Mouse (Mus musculus): ENCODE measurements around the gene Nae1. TPM values are rescaled to one million over a fixed set of nuclear protein-coding genes. Genes with fewer than 3 reads are reported as not detected.

Gene Nae1
- polyA plus RNA-seq, 1 experiment: 85.6 TPM

- TF ChIP-seq CTCF (IDR thresholded peaks at IDR 0.05; ENCODE audit: borderline replicate concordance, insufficient read depth, low read length) (no peak), POLR2A (IDR thresholded peaks at IDR 0.05; ENCODE audit: low read depth, low read length) (no peak)
- H3K27ac ChIP-seq (ENCODE audit: insufficient read depth, low read length): no peak overlapping the region
- peak overlapping the region; percentile 9; the same call in 1 of the 2 replicates for H3K4me3 ChIP-seq (ENCODE audit: insufficient read depth, low read length)
- H3K4me1 ChIP-seq (ENCODE audit: control insufficient read depth, insufficient read depth, low read length): no peaks in the 10 kb centered on the region
These were observed 323 bp upstream of the Nae1 start for GRCm38 (mm10) chr8:104534779-104535141.

GRCm38 (mm10) chr8:104533551-104533950, 886 bp downstream of the Nae1 start:
- Histone ChIP-seq H3K4me1 (ENCODE audit: control insufficient read depth, insufficient read depth, low read length) (no peaks in the 10 kb centered on the region), H3K4me3 (ENCODE audit: insufficient read depth, low read length) (peak overlapping the region; percentile 83), H3K27ac (ENCODE audit: insufficient read depth, low read length) (no peak overlapping the region)
- no peak for TF ChIP-seq CTCF (IDR thresholded peaks at IDR 0.05; ENCODE audit: borderline replicate concordance, insufficient read depth, low read length)
- TF ChIP-seq POLR2A (IDR thresholded peaks at IDR 0.05; ENCODE audit: low read depth, low read length): no peak

DNA sequence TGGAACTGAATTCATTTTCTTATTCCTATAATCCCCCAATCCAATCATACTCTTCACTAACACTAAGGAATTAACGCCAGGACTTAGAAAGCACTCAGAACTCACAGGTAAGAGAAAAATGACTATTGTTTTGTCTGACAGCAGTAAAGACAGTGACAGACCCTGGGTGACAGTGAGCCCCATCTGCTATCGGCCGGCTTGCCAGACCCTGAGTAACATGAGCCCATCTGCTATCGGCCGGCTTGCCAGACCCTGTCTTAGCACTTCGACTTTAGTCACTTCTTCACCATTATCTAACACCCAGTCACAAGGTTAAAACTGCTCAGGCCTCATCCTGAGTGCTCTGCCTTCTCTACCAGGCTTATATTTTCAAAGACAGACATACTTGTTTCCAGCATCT, 4.8 kb downstream of the Nae1 start:
- no peaks in the 10 kb centered on the region for H3K4me1 ChIP-seq (ENCODE audit: control insufficient read depth, insufficient read depth, low read length)
- no peak overlapping the region for H3K4me3 ChIP-seq (ENCODE audit: insufficient read depth, low read length)
- H3K27ac ChIP-seq (ENCODE audit: insufficient read depth, low read length): no peak overlapping the region
- TF ChIP-seq CTCF (IDR thresholded peaks at IDR 0.05; ENCODE audit: borderline replicate concordance, insufficient read depth, low read length) (no peak), POLR2A (IDR thresholded peaks at IDR 0.05; ENCODE audit: low read depth, low read length) (no peak)

DNA sequence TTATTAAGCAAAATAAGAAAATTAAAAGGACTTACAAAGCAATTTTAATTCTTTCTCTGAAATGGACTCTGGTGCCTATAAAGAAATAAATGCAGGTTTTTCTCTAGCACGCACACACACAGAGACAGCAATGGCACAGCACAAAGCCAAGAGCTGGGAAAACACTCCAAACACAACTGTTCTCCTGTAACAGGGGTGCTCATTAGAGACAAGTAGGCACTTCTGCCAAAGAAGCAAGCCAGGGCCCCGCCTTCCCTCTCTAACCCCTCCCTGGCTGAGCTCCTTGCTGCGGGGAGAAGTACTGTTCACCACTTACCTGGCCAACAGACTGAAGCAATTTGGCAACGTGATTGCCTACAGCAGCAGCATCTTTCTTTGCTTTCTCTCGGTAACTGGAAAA, 16.6 kb downstream of the Nae1 start:
- TF ChIP-seq POLR2A (IDR thresholded peaks at IDR 0.05; ENCODE audit: low read depth, low read length) (no peak), CTCF (IDR thresholded peaks at IDR 0.05; ENCODE audit: borderline replicate concordance, insufficient read depth, low read length) (no peak)
- Histone ChIP-seq H3K27ac (ENCODE audit: insufficient read depth, low read length) (no peak overlapping the region), H3K4me3 (ENCODE audit: insufficient read depth, low read length) (no peak overlapping the region), H3K4me1 (ENCODE audit: control insufficient read depth, insufficient read depth, low read length) (no peaks in the 10 kb centered on the region)

DNA sequence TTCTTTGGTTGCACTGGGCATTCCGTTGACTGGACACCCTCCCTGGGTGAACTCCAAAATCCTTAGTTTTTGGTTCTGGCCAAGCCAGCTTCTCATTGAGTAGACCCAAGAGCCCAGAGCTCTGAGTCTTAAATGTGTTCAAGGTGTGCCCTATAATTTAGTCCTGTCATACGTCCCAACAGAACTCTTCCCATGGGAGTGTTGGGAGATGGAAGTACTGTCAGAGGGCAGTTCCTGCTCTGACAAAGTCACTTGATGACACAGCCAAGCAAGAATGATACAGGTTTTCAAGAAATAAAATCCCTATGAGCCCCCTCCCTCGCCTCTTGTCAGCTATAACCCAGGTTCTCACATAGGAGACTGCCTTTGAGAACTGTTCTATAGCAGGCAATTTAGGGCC, 24.3 kb downstream of the Nae1 start:
- H3K27ac ChIP-seq (ENCODE audit: insufficient read depth, low read length): no peak overlapping the region
- TF ChIP-seq CTCF (IDR thresholded peaks at IDR 0.05; ENCODE audit: borderline replicate concordance, insufficient read depth, low read length): no peak
- TF ChIP-seq POLR2A (IDR thresholded peaks at IDR 0.05; ENCODE audit: low read depth, low read length): no peak
- H3K4me1 ChIP-seq (ENCODE audit: control insufficient read depth, insufficient read depth, low read length): no peaks in the 10 kb centered on the region
- H3K4me3 ChIP-seq (ENCODE audit: insufficient read depth, low read length): no peak overlapping the region

GRCm38 (mm10) chr8:104509061-104510006, 25.1 kb downstream of the Nae1 start, which contains the start of gene Terb1:
Gene Terb1 (minus strand): TSS chr8:104509910.
- Histone ChIP-seq H3K4me1 (ENCODE audit: control insufficient read depth, insufficient read depth, low read length) (no peaks in the 10 kb centered on the region), H3K27ac (ENCODE audit: insufficient read depth, low read length) (no peak within 1 kb of the TSS), H3K4me3 (ENCODE audit: insufficient read depth, low read length) (peak within 1 kb of the TSS; percentile 20)
- peak; percentile 34; the same call in 1 of the 2 replicates for TF ChIP-seq POLR2A (IDR thresholded peaks at IDR 0.05; ENCODE audit: low read depth, low read length)
- TF ChIP-seq CTCF (IDR thresholded peaks at IDR 0.05; ENCODE audit: borderline replicate concordance, insufficient read depth, low read length): no peak

DNA sequence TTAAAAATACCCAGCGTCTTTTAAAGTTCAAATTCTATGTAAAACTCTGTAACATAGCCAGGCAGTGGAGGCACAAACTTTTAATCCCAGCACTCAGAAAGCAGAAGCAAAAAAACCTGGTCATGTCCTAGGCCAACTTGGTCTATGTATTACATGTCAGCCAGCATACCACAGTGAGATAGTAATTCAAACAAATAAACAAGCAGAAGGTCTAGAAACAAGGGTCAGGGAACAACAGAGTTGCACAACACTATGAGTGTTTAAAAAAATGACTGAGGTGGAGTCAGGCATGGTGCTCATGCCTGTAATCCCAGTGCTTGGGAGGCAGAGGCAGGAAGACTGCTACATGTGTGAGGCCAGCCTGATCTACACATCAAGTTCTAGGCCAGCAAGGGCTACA, 55.3 kb downstream of the Nae1 start:
- H3K4me3 ChIP-seq (ENCODE audit: insufficient read depth, low read length): no peak overlapping the region
- no peaks in the 10 kb centered on the region for H3K4me1 ChIP-seq (ENCODE audit: control insufficient read depth, insufficient read depth, low read length)
- TF ChIP-seq POLR2A (IDR thresholded peaks at IDR 0.05; ENCODE audit: low read depth, low read length): no peak
- H3K27ac ChIP-seq (ENCODE audit: insufficient read depth, low read length): no peak overlapping the region

DNA sequence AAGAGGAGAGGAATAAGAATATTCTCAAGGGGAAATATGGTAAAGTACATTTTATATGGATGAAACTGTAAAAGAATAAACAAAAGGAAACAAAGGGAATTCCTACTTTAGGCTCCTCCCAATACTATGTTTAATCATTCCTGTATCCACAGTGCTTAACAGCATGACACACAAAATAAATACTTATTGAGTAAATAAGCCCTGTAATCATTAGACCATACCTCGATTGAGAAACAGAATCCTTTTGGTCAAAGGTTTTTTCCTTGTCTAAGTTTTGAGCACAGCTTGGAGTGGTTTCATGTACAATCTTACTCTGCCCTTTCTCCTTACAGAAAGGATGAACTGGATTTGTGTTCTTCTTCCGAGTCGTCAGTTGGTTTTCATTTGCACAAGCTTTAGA, 62.0 kb downstream of the Nae1 start:
- TF ChIP-seq CTCF (IDR thresholded peaks at IDR 0.05; ENCODE audit: borderline replicate concordance, insufficient read depth, low read length) (no peak), POLR2A (IDR thresholded peaks at IDR 0.05; ENCODE audit: low read depth, low read length) (no peak)
- Histone ChIP-seq H3K4me3 (ENCODE audit: insufficient read depth, low read length) (no peak overlapping the region), H3K4me1 (ENCODE audit: control insufficient read depth, insufficient read depth, low read length) (no peaks in the 10 kb centered on the region), H3K27ac (ENCODE audit: insufficient read depth, low read length) (no peak overlapping the region)

DNA sequence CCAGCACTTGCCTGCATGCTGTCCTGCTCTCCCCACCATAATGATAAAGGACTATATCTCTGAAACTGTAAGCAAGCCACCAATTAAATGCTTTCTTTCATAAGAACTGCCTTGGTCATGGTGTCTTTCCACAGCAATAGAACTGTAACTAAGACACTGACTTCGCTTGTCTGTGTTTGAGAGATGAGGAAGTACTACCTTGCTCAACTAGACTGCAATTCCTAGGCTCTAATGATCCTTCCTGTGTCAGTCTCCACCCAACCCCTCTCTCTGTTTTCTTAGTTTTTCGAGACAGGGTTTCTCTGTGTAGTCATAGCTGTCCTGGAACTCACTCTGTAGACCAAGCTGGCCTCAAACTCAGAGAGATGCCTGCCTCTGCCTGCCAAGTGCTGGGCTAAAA, 67.0 kb downstream of the Nae1 start:
- Histone ChIP-seq H3K27ac (ENCODE audit: insufficient read depth, low read length) (no peak overlapping the region), H3K4me1 (ENCODE audit: control insufficient read depth, insufficient read depth, low read length) (no peaks in the 10 kb centered on the region), H3K4me3 (ENCODE audit: insufficient read depth, low read length) (no peak overlapping the region)
- no peak for TF ChIP-seq CTCF (IDR thresholded peaks at IDR 0.05; ENCODE audit: borderline replicate concordance, insufficient read depth, low read length)
- no peak for TF ChIP-seq POLR2A (IDR thresholded peaks at IDR 0.05; ENCODE audit: low read depth, low read length)

Other genes with a start within 250 kb of the Nae1 start
- not detected in 2 replicates for gene Cmtm2a, start 241.5 kb downstream of the Nae1 start, polyA plus RNA-seq (2011; ENCODE audit: insufficient read length, low read depth, missing spikeins)
- gene Gm45711, start 224.6 kb downstream of the Nae1 start, polyA plus RNA-seq (2011; ENCODE audit: insufficient read length, low read depth, missing spikeins): not detected in 2 replicates
- not detected in 2 replicates for gene Cmtm1, start 224.5 kb downstream of the Nae1 start, polyA plus RNA-seq (2011; ENCODE audit: insufficient read length, low read depth, missing spikeins)
- gene Gm11020, start 213.1 kb downstream of the Nae1 start, polyA plus RNA-seq (2011; ENCODE audit: insufficient read length, low read depth, missing spikeins): not detected in 2 replicates
- gene Cmtm2b, start 212.4 kb downstream of the Nae1 start, polyA plus RNA-seq (2011; ENCODE audit: insufficient read length, low read depth, missing spikeins): not detected in 2 replicates
- 133 and 134 TPM in 2 replicates for gene Cmtm3, start 195.2 kb downstream of the Nae1 start, polyA plus RNA-seq (2011; ENCODE audit: insufficient read length, low read depth, missing spikeins)
- 28.2 and 29.1 TPM in 2 replicates for gene Cmtm4, start 138.8 kb downstream of the Nae1 start, polyA plus RNA-seq (2011; ENCODE audit: insufficient read length, low read depth, missing spikeins)
- gene Dync1li2, start 91.6 kb downstream of the Nae1 start, polyA plus RNA-seq (2011; ENCODE audit: insufficient read length, low read depth, missing spikeins): 106 and 135 TPM in 2 replicates
- 0.25 and 0.33 TPM in 2 replicates for gene Terb1, start 24.7 kb downstream of the Nae1 start, polyA plus RNA-seq (2011; ENCODE audit: insufficient read length, low read depth, missing spikeins)
- gene Car7, start 52 bp upstream of the Nae1 start, polyA plus RNA-seq (2011; ENCODE audit: insufficient read length, low read depth, missing spikeins): 0.58 and 0.84 TPM in 2 replicates
- gene Pdp2, start 56.8 kb upstream of the Nae1 start, polyA plus RNA-seq (2011; ENCODE audit: insufficient read length, low read depth, missing spikeins): 4.0 and 5.1 TPM in 2 replicates
- not detected in 2 replicates for gene Cdh16, start 89.8 kb upstream of the Nae1 start, polyA plus RNA-seq (2011; ENCODE audit: insufficient read length, low read depth, missing spikeins)
- 4.9 and 7.2 TPM in 2 replicates for gene Rrad, start 96.7 kb upstream of the Nae1 start, polyA plus RNA-seq (2011; ENCODE audit: insufficient read length, low read depth, missing spikeins)
- 43.6 and 50.4 TPM in 2 replicates for gene Ciao2b, start 107.3 kb upstream of the Nae1 start, polyA plus RNA-seq (2011; ENCODE audit: insufficient read length, low read depth, missing spikeins)
- not detected in 2 replicates for gene Ces2a, start 199.4 kb upstream of the Nae1 start, polyA plus RNA-seq (2011; ENCODE audit: insufficient read length, low read depth, missing spikeins)